Mouse (Mus musculus) CH12.LX (cell line): ENCODE measurements around the gene Cyb561a3. TPM values are rescaled to one million over a fixed set of nuclear protein-coding genes. Genes with fewer than 3 reads are reported as not detected.

ENCODE experiments used
- DNase-seq: peaks from one replicate; pipeline ENCODE4 v3.0.0-alpha.2; 2013; ENCODE audit errors: extremely low read depth
- H3K27ac ChIP-seq: 2 replicates; pipeline ENCODE4 v1.5.1; 2012; ENCODE audit warnings: low read depth, mild to moderate bottlenecking, control low read depth, moderate library complexity; ENCODE audit not compliant: insufficient read depth
- H3K27me3 ChIP-seq: replicated peaks from 2 replicates; pipeline ENCODE3; 2012; ENCODE audit warnings: inconsistent platforms
- H3K36me3 ChIP-seq, 2 experiments: replicated peaks in 1 of 2; 2 replicates each; pipeline versions ENCODE3 to v1.6.1; 2012; ENCODE audit warnings: inconsistent platforms in 1 of 2, low read length in 1 of 2, mild to moderate bottlenecking in 1 of 2, mixed read lengths in 1 of 2, moderate library complexity in 1 of 2; ENCODE audit not compliant: control insufficient read depth in 1 of 2, insufficient read depth in 1 of 2
- H3K4me1 ChIP-seq, 2 experiments: 2 replicates each; pipeline ENCODE4 v1.6.1; 2012; ENCODE audit warnings: inconsistent platforms in 1 of 2, moderate library complexity in 1 of 2; ENCODE audit not compliant: insufficient read depth in 2 of 2, control insufficient read depth in 1 of 2
- H3K4me2 ChIP-seq: 2 replicates; pipeline ENCODE4 v1.6.1; 2012; ENCODE audit warnings: low read depth, mild to moderate bottlenecking, control low read depth; ENCODE audit not compliant: poor library complexity, insufficient read depth, severe bottlenecking
- H3K4me3 ChIP-seq, 3 experiments: fragments of 150-350 bp in 1 of 3; sonication (generic) in 1 of 3; replicated peaks in 1 of 3; 2 replicates each; pipeline versions ENCODE3 to v1.5.1; 2011 to 2012; ENCODE audit warnings: low read depth in 2 of 3, low read length in 2 of 3, mild to moderate bottlenecking in 2 of 3, moderate library complexity in 2 of 3, control low read depth in 1 of 3, improper control_type of control experiment in 1 of 3, inconsistent platforms in 1 of 3, mixed read lengths in 1 of 3; ENCODE audit not compliant: poor library complexity in 1 of 3
- H3K79me2 ChIP-seq: replicated peaks from 2 replicates; pipeline ENCODE4 v1.6.1; 2012; ENCODE audit warnings: mild to moderate bottlenecking, moderate library complexity; ENCODE audit not compliant: control insufficient read depth, poor library complexity, insufficient read depth, severe bottlenecking; ENCODE audit errors: extremely low read depth
- H3K9ac ChIP-seq: 2 replicates; pipeline ENCODE4 v1.6.1; 2012; ENCODE audit warnings: low read depth, mild to moderate bottlenecking, control low read depth, moderate library complexity; ENCODE audit not compliant: insufficient read depth
- H3K9me3 ChIP-seq: replicated peaks from 2 replicates; pipeline ENCODE3; 2012; ENCODE audit warnings: low read length, inconsistent platforms, mixed read lengths
- CHD2 ChIP-seq: IDR thresholded peaks from 2 replicates; pipeline ENCODE4 v1.6.1; 2011; ENCODE audit warnings: low read length, improper control_type of control experiment
- CTCF ChIP-seq, 2 experiments: IDR thresholded peaks in 1 of 2; conservative IDR thresholded peaks in 1 of 2; 2 replicates each; pipeline ENCODE4 v1.5.1; 2011 to 2012; ENCODE audit warnings: low read depth in 2 of 2, low read length in 2 of 2, improper control_type of control experiment in 1 of 2, inconsistent platforms in 1 of 2, mild to moderate bottlenecking in 1 of 2, moderate library complexity in 1 of 2
- ELF1 ChIP-seq: IDR thresholded peaks from 2 replicates; pipeline ENCODE4 v1.6.1; 2014; ENCODE audit warnings: low read depth, mild to moderate bottlenecking, inconsistent platforms, low read length, improper control_type of control experiment
- ETS1 ChIP-seq: conservative IDR thresholded peaks from 2 replicates; pipeline ENCODE4 v1.6.1; 2012; ENCODE audit warnings: low read depth, mild to moderate bottlenecking, inconsistent platforms, low read length, improper control_type of control experiment, moderate library complexity
- GABPA ChIP-seq: IDR thresholded peaks from 2 replicates; pipeline ENCODE4 v1.6.1; 2012; ENCODE audit warnings: low read depth, low read length, improper control_type of control experiment, inconsistent platforms; ENCODE audit not compliant: insufficient replicate concordance
- HCFC1 ChIP-seq: IDR thresholded peaks from 2 replicates; pipeline ENCODE4 v1.6.1; 2012; ENCODE audit warnings: low read depth, mild to moderate bottlenecking, inconsistent platforms, low read length, improper control_type of control experiment
- IRF4 ChIP-seq: IDR thresholded peaks from 2 replicates; pipeline ENCODE4 v1.6.1; 2014; ENCODE audit warnings: low read depth, mild to moderate bottlenecking, inconsistent platforms, low read length, improper control_type of control experiment
- KAT2A ChIP-seq: IDR thresholded peaks from 2 replicates; pipeline ENCODE4 v1.6.1; 2012; ENCODE audit warnings: low read length, improper control_type of control experiment, inconsistent platforms; ENCODE audit not compliant: insufficient replicate concordance
- MAFK ChIP-seq: IDR thresholded peaks from 2 replicates; pipeline ENCODE4 v1.6.1; 2011; ENCODE audit warnings: low read length, improper control_type of control experiment; ENCODE audit not compliant: insufficient replicate concordance
- MAX ChIP-seq: IDR thresholded peaks from 2 replicates; pipeline ENCODE4 v1.6.1; 2011; ENCODE audit warnings: low read length, improper control_type of control experiment
- MEF2A ChIP-seq: IDR thresholded peaks from 2 replicates; pipeline ENCODE4 v1.6.1; 2014; ENCODE audit warnings: low read depth, mild to moderate bottlenecking, inconsistent platforms, low read length, improper control_type of control experiment, borderline replicate concordance
- MXI1 ChIP-seq: IDR thresholded peaks from 2 replicates; pipeline ENCODE4 v1.6.1; 2011; ENCODE audit warnings: mild to moderate bottlenecking, low read depth, low read length, improper control_type of control experiment
- NELFE ChIP-seq: IDR thresholded peaks from 2 replicates; pipeline ENCODE4 v1.6.1; 2011; ENCODE audit warnings: low read depth, low read length, improper control_type of control experiment
- POLR2A ChIP-seq: IDR thresholded peaks from 2 replicates; pipeline ENCODE4 v1.6.1; 2011; ENCODE audit warnings: low read depth, mild to moderate bottlenecking, improper control_type of control experiment, low read length
- POLR2AphosphoS2 ChIP-seq: IDR thresholded peaks from 2 replicates; pipeline ENCODE4 v1.6.1; 2011; ENCODE audit warnings: low read depth, low read length, improper control_type of control experiment
- RAD21 ChIP-seq: IDR thresholded peaks from 2 replicates; pipeline ENCODE4 v1.6.1; 2011; ENCODE audit warnings: low read depth, mild to moderate bottlenecking, low read length, improper control_type of control experiment, moderate library complexity
- RCOR1 ChIP-seq: conservative IDR thresholded peaks from 2 replicates; pipeline ENCODE4 v1.6.1; 2012; ENCODE audit warnings: low read depth, mild to moderate bottlenecking, inconsistent platforms, low read length, improper control_type of control experiment
- SIN3A ChIP-seq: IDR thresholded peaks from 2 replicates; pipeline ENCODE4 v1.6.1; 2012; ENCODE audit warnings: low read length, improper control_type of control experiment, inconsistent platforms
- SMC3 ChIP-seq: IDR thresholded peaks from 2 replicates; pipeline ENCODE4 v1.6.1; 2011; ENCODE audit warnings: low read depth, low read length, improper control_type of control experiment
- TBP ChIP-seq: conservative IDR thresholded peaks from 2 replicates; pipeline ENCODE4 v1.6.1; 2011; ENCODE audit warnings: low read depth, low read length, improper control_type of control experiment
- TCF12 ChIP-seq: IDR thresholded peaks from 2 replicates; pipeline ENCODE4 v1.6.1; 2014; ENCODE audit warnings: low read depth, mild to moderate bottlenecking, inconsistent platforms, low read length, improper control_type of control experiment
- UBTF ChIP-seq: IDR thresholded peaks from 2 replicates; pipeline ENCODE4 v1.6.1; 2012; ENCODE audit warnings: low read depth, mild to moderate bottlenecking, inconsistent platforms, low read length, improper control_type of control experiment, moderate library complexity
- ZC3H11A ChIP-seq: IDR thresholded peaks from 2 replicates; pipeline ENCODE4 v1.6.1; 2012; ENCODE audit warnings: low read depth, mild to moderate bottlenecking, inconsistent platforms, low read length, improper control_type of control experiment
- ZNF384 ChIP-seq: IDR thresholded peaks from 2 replicates; pipeline ENCODE4 v1.6.1; 2012; ENCODE audit warnings: low read depth, low read length, improper control_type of control experiment, inconsistent platforms
- dilution Hi-C: fragments of 300-500 bp; cut with MboI; formaldehyde crosslinking; loops from 2 replicates; pipeline ENCODE4 v1.14.3; 2020; ENCODE audit warnings: low sequenced_read_pairs; ENCODE audit not compliant: extremely low pct_unique_long_range_greater_than_20kb, extremely low pct_ligation_motif_present
- in situ Hi-C: fragments of 300-500 bp; cut with MboI; formaldehyde crosslinking; loops from 3 replicates; pipeline ENCODE4 v1.14.3; 2019; ENCODE audit warnings: low sequenced_read_pairs, low pct_ligation_motif_present, low pct_unique_long_range_greater_than_20kb, mixed read lengths
- polyA plus RNA-seq: library from polyadenylated mRNA; unstranded; fragments of >175 nt; gene quantifications from 2 replicates; pipeline ENCODE4 v1.2.1, GENCODE M21; 2012; ENCODE audit warnings: low read depth; ENCODE audit not compliant: insufficient read length
- total RNA-seq, 2 experiments: library from RNA; depleted of rRNA; stranded (reverse); fragments of 300-350 nt in 1 of 2; fragments of >200 nt in 1 of 2; gene quantifications; 2 replicates each; pipeline ENCODE4 v1.2.3; 2012 to 2014

Gene Cyb561a3
- total and polyA plus RNA-seq, 3 experiments: 137 to 327 (median 211) TPM

- TF ChIP-seq CHD2: no peak
- TF ChIP-seq POLR2A: peak; percentile 38
- 0 out of 2 replicates have a peak, but pooled peaks have one; percentile 28 for TF ChIP-seq NELFE
- peak; percentile 49; the same call in 1 of the 2 replicates for TF ChIP-seq TCF12
- peak; percentile 84 for TF ChIP-seq RAD21
- peak; percentile 10; the same call in 1 of the 2 replicates for TF ChIP-seq ZC3H11A
- TF ChIP-seq MEF2A: 0 out of 2 replicates have a peak, but pooled peaks have one; percentile 54
- peak; percentile 46; the same call in 1 of the 2 replicates for TF ChIP-seq HCFC1
- TF ChIP-seq CTCF (conservative IDR thresholded peaks at IDR 0.05 in 1 of 2, IDR thresholded peaks at IDR 0.05 in 1 of 2; ENCODE audit: low read depth in 2 of 2, low read length in 2 of 2): peak; percentile 64 to 95
- TF ChIP-seq ELF1: peak; percentile 93
- TF ChIP-seq ZNF384: peak; percentile 81
- no peak for TF ChIP-seq GABPA
- peak; percentile 70; the same call in 1 of the 2 replicates for TF ChIP-seq TBP
- TF ChIP-seq UBTF: no peak
- peak; percentile 38; the same call in 1 of the 2 replicates for TF ChIP-seq SIN3A
- TF ChIP-seq SMC3: peak; percentile 83
- TF ChIP-seq RCOR1: no peak
- TF ChIP-seq IRF4: peak; percentile 70
- Histone ChIP-seq H3K4me1 (peaks cover 13 to 65% of the 10 kb centered on the region in 2 experiments), H3K9me3 (no peaks in the 10 kb centered on the region), H3K4me3 (peak overlapping the region in 2 of 3 experiments; percentile 22 to 40), H3K36me3 (peaks cover 17 to 42% of the 10 kb centered on the region in 2 experiments), H3K27me3 (no peaks in the 10 kb centered on the region), H3K4me2 (peak overlapping the region; percentile 48), H3K27ac (peak overlapping the region; percentile 90), H3K9ac (peak overlapping the region; percentile 59), H3K79me2 (peaks cover 22% of the 10 kb centered on the region)
- in situ Hi-C loops (loop anchor here (5.0 kb wide), 1 partner anchor 40 kb away; no protein-coding TSS in a partner anchor), dilution Hi-C loops (no loop called here)
- peak; percentile 92 for DNase-seq
These were observed 25.8 kb downstream of the Cyb561a3 start for GRCm38 (mm10) chr19:10602787-10603186.

- TF ChIP-seq ELF1 (no peak), SIN3A (peak; percentile 45; the same call in 1 of the 2 replicates), UBTF (no peak), TBP (0 out of 2 replicates have a peak, but pooled peaks have one; percentile 35), CTCF (conservative IDR thresholded peaks at IDR 0.05 in 1 of 2, IDR thresholded peaks at IDR 0.05 in 1 of 2; ENCODE audit: low read depth in 2 of 2, low read length in 2 of 2) (peak in 1 of 2 experiments; percentile 10; a peak in 1 of 4 replicates), POLR2AphosphoS2 (0 out of 2 replicates have a peak, but pooled peaks have one; percentile 28), MAX (no peak), ETS1 (no peak), MEF2A (no peak), MAFK (no peak), KAT2A (no peak), POLR2A (0 out of 2 replicates have a peak, but pooled peaks have one; percentile 16), MXI1 (no peak; the same call in 1 of the 2 replicates), NELFE (no peak)
- no peaks in the 10 kb centered on the region for H3K27me3 ChIP-seq
- peak overlapping the region; percentile 86 for H3K9ac ChIP-seq
- H3K27ac ChIP-seq: peak overlapping the region; percentile 73
- peaks cover 33% of the 10 kb centered on the region for H3K79me2 ChIP-seq
- H3K4me2 ChIP-seq: peak overlapping the region; percentile 85
- peak overlapping the region in 2 of 3 experiments; percentile 10 to 98 for H3K4me3 ChIP-seq
- H3K4me1 ChIP-seq: peaks cover 13 to 70% of the 10 kb centered on the region in 2 experiments
- DNase-seq: no peak
- in situ Hi-C loops: loop anchor here (5.0 kb wide), 1 partner anchor 42 kb away; no protein-coding TSS in a partner anchor
- no peaks in the 10 kb centered on the region for H3K9me3 ChIP-seq
- peaks cover 23 to 42% of the 10 kb centered on the region in 2 experiments for H3K36me3 ChIP-seq
- dilution Hi-C loops: no loop called here
These were observed 26.9 kb downstream of the Cyb561a3 start for GRCm38 (mm10) chr19:10603660-10604523.
